Mouse (Mus musculus) MEL (cell line): ENCODE results near the gene Evi2b. TPM values are rescaled to one million over a fixed set of nuclear protein-coding genes. Genes with fewer than 3 reads are reported as not detected.

ENCODE experiments used
- DNase-seq: peaks from one replicate; pipeline ENCODE4 v3.0.0; 2011; ENCODE audit warnings: low read depth, low spot score
- H3K27ac ChIP-seq: 2 replicates; pipeline ENCODE4 v1.5.1; 2012; ENCODE audit warnings: low read depth, mild to moderate bottlenecking, control low read depth, low read length, moderate library complexity; ENCODE audit not compliant: control insufficient read depth
- H3K27me3 ChIP-seq, 2 experiments: fragments of 150-350 bp in 1 of 2; sonication (generic) in 1 of 2; 2 replicates each; pipeline ENCODE4 v1.6.1; 2012; ENCODE audit warnings: low read length in 2 of 2, mild to moderate bottlenecking in 2 of 2, improper control_type of control experiment in 1 of 2, moderate library complexity in 1 of 2; ENCODE audit not compliant: insufficient read depth in 2 of 2, control insufficient read depth in 1 of 2
- H3K36me3 ChIP-seq, 2 experiments: 2 replicates each; pipeline ENCODE4 v1.6.1; 2012 to 2014; ENCODE audit warnings: low read length in 2 of 2, improper control_type of control experiment in 1 of 2, inconsistent platforms in 1 of 2, mild to moderate bottlenecking in 1 of 2; ENCODE audit not compliant: insufficient read depth in 2 of 2, control insufficient read depth in 1 of 2
- H3K4me1 ChIP-seq, 2 experiments: fragments of 150-350 bp in 1 of 2; sonication (generic) in 1 of 2; 2 replicates each; pipeline ENCODE4 v1.6.1; 2012; ENCODE audit warnings: low read length in 2 of 2, improper control_type of control experiment in 1 of 2, mild to moderate bottlenecking in 1 of 2; ENCODE audit not compliant: insufficient read depth in 2 of 2, control insufficient read depth in 1 of 2
- H3K4me3 ChIP-seq, 2 experiments: fragments of 150-350 bp in 1 of 2; sonication (generic) in 1 of 2; 2 replicates each; pipeline ENCODE4 v1.5.1; 2012; ENCODE audit warnings: low read depth in 2 of 2, low read length in 2 of 2, mild to moderate bottlenecking in 2 of 2, moderate library complexity in 2 of 2, control low read depth in 1 of 2, improper control_type of control experiment in 1 of 2; ENCODE audit not compliant: control insufficient read depth in 1 of 2, insufficient read depth in 1 of 2
- H3K79me2 ChIP-seq: 2 replicates; pipeline ENCODE4 v1.6.1; 2012; ENCODE audit warnings: mild to moderate bottlenecking, low read length, moderate library complexity; ENCODE audit not compliant: control insufficient read depth, poor library complexity, insufficient read depth
- H3K9ac ChIP-seq: 2 replicates; pipeline ENCODE4 v1.6.1; 2012; ENCODE audit warnings: low read depth, mild to moderate bottlenecking, control low read depth, low read length, moderate library complexity; ENCODE audit not compliant: control insufficient read depth, poor library complexity, severe bottlenecking
- H3K9me3 ChIP-seq: fragments of 150-350 bp; sonication (generic); replicated peaks from 2 replicates; pipeline ENCODE4 v1.6.1; 2012; ENCODE audit warnings: mild to moderate bottlenecking, low read length, improper control_type of control experiment, moderate library complexity; ENCODE audit not compliant: insufficient read depth
- BHLHE40 ChIP-seq: IDR thresholded peaks from 2 replicates; pipeline ENCODE4 v1.6.1; 2012; ENCODE audit warnings: low read depth, mild to moderate bottlenecking, inconsistent platforms, low read length, improper control_type of control experiment, borderline replicate concordance
- CHD2 ChIP-seq: IDR thresholded peaks from 2 replicates; pipeline ENCODE4 v1.6.1; 2011; ENCODE audit warnings: low read length, improper control_type of control experiment
- CTCF ChIP-seq, 3 experiments: IDR thresholded peaks in 2 of 3; conservative IDR thresholded peaks in 1 of 3; 2 replicates each; pipeline ENCODE4 v1.5.1; 2011 to 2012; ENCODE audit warnings: low read length in 3 of 3, low read depth in 2 of 3, mild to moderate bottlenecking in 2 of 3, improper control_type of control experiment in 1 of 3, inconsistent platforms in 1 of 3, mixed read lengths in 1 of 3, moderate library complexity in 1 of 3; ENCODE audit not compliant: control insufficient read depth in 1 of 3, insufficient read depth in 1 of 3, poor library complexity in 1 of 3, severe bottlenecking in 1 of 3
- E2F4 ChIP-seq: IDR thresholded peaks from 2 replicates; pipeline ENCODE4 v1.6.1; 2011; ENCODE audit warnings: low read depth, low read length, improper control_type of control experiment, borderline replicate concordance
- ELF1 ChIP-seq: IDR thresholded peaks from 2 replicates; pipeline ENCODE4 v1.6.1; 2014; ENCODE audit warnings: low read depth, mild to moderate bottlenecking, inconsistent platforms, low read length, improper control_type of control experiment, moderate library complexity
- EP300 ChIP-seq, 2 experiments: IDR thresholded peaks; 2 replicates each; pipeline ENCODE4 v1.6.1; 2011; ENCODE audit warnings: improper control_type of control experiment in 2 of 2, low read length in 2 of 2, low read depth in 1 of 2, mild to moderate bottlenecking in 1 of 2
- ETS1 ChIP-seq: IDR thresholded peaks from 2 replicates; pipeline ENCODE4 v1.6.1; 2012; ENCODE audit warnings: low read depth, mild to moderate bottlenecking, inconsistent platforms, low read length, improper control_type of control experiment, moderate library complexity
- GABPA ChIP-seq: IDR thresholded peaks from 2 replicates; pipeline ENCODE4 v1.6.1; 2012; ENCODE audit warnings: low read depth, mild to moderate bottlenecking, inconsistent platforms, low read length, improper control_type of control experiment, moderate library complexity
- GATA1 ChIP-seq: IDR thresholded peaks from 2 replicates; pipeline ENCODE4 v1.6.1; 2011; ENCODE audit warnings: low read depth, low read length, improper control_type of control experiment
- KAT2A ChIP-seq: conservative IDR thresholded peaks from 2 replicates; pipeline ENCODE4 v1.6.1; 2012; ENCODE audit warnings: low read depth, low read length, improper control_type of control experiment, inconsistent platforms
- MAZ ChIP-seq: IDR thresholded peaks from 2 replicates; pipeline ENCODE4 v1.6.1; 2012; ENCODE audit warnings: low read depth, mild to moderate bottlenecking, inconsistent platforms, low read length, improper control_type of control experiment
- MXI1 ChIP-seq: IDR thresholded peaks from 2 replicates; pipeline ENCODE4 v1.6.1; 2011; ENCODE audit warnings: mild to moderate bottlenecking, low read depth, low read length, improper control_type of control experiment
- MYB ChIP-seq: IDR thresholded peaks from 2 replicates; pipeline ENCODE4 v1.6.1; 2011; ENCODE audit warnings: mild to moderate bottlenecking, low read depth, low read length, improper control_type of control experiment
- MYC ChIP-seq: IDR thresholded peaks from 2 replicates; pipeline ENCODE4 v1.6.1; 2011; ENCODE audit warnings: low read depth, mild to moderate bottlenecking, low read length, improper control_type of control experiment, moderate library complexity
- NRF1 ChIP-seq: IDR thresholded peaks from 2 replicates; pipeline ENCODE4 v1.6.1; 2014; ENCODE audit warnings: low read depth, mild to moderate bottlenecking, inconsistent platforms, low read length, improper control_type of control experiment, moderate library complexity; ENCODE audit not compliant: poor library complexity, insufficient read depth, severe bottlenecking
- POLR2A ChIP-seq, 2 experiments: IDR thresholded peaks; 2 replicates each; pipeline ENCODE4 v1.6.1; 2011 to 2012; ENCODE audit warnings: low read length in 2 of 2, mild to moderate bottlenecking in 2 of 2, control low read depth in 1 of 2, improper control_type of control experiment in 1 of 2, low read depth in 1 of 2, moderate library complexity in 1 of 2; ENCODE audit not compliant: control insufficient read depth in 1 of 2, insufficient read depth in 1 of 2, poor library complexity in 1 of 2
- RAD21 ChIP-seq: IDR thresholded peaks from 2 replicates; pipeline ENCODE4 v1.6.1; 2011; ENCODE audit warnings: mild to moderate bottlenecking, low read depth, low read length, improper control_type of control experiment
- TBP ChIP-seq: IDR thresholded peaks from 2 replicates; pipeline ENCODE4 v1.8.0; 2011; ENCODE audit warnings: low read depth, low read length, improper control_type of control experiment
- TCF12 ChIP-seq: IDR thresholded peaks from 2 replicates; pipeline ENCODE4 v1.6.1; 2014; ENCODE audit warnings: low read depth, mild to moderate bottlenecking, inconsistent platforms, low read length, improper control_type of control experiment, moderate library complexity
- UBTF ChIP-seq: IDR thresholded peaks from 2 replicates; pipeline ENCODE4 v1.6.1; 2012; ENCODE audit warnings: low read depth, mild to moderate bottlenecking, inconsistent platforms, low read length, improper control_type of control experiment, moderate library complexity, borderline replicate concordance; ENCODE audit not compliant: insufficient read depth
- USF2 ChIP-seq, 2 experiments: IDR thresholded peaks; 2 replicates each; pipeline ENCODE4 v1.6.1; 2011 to 2012; ENCODE audit warnings: improper control_type of control experiment in 2 of 2, low read length in 2 of 2, borderline replicate concordance in 1 of 2, inconsistent platforms in 1 of 2, low read depth in 1 of 2, mild to moderate bottlenecking in 1 of 2; ENCODE audit not compliant: insufficient read depth in 1 of 2
- ZKSCAN1 ChIP-seq: IDR thresholded peaks from 2 replicates; pipeline ENCODE4 v1.6.1; 2012; ENCODE audit warnings: low read depth, mild to moderate bottlenecking, inconsistent platforms, low read length, improper control_type of control experiment, moderate library complexity
- ZMIZ1 ChIP-seq: IDR thresholded peaks from 2 replicates; pipeline ENCODE4 v1.6.1; 2012; ENCODE audit warnings: low read depth, mild to moderate bottlenecking, inconsistent platforms, low read length, improper control_type of control experiment, moderate library complexity
- ZNF384 ChIP-seq: IDR thresholded peaks from 2 replicates; pipeline ENCODE4 v1.6.1; 2012; ENCODE audit warnings: low read depth, mild to moderate bottlenecking, inconsistent platforms, low read length, improper control_type of control experiment
- polyA plus RNA-seq, 2 experiments: library from polyadenylated mRNA; stranded (reverse) in 1 of 2; unstranded in 1 of 2; fragments of >175 nt in 1 of 2; fragments of >200 nt in 1 of 2; gene quantifications; 2 replicates each; pipeline versions ENCODE4 v1.2.1 to v1.2.4; 2012; ENCODE audit warnings: low replicate concordance in 2 of 2, low read depth in 1 of 2; ENCODE audit not compliant: insufficient read length in 2 of 2, insufficient read depth in 1 of 2, missing spikeins in 1 of 2
- total RNA-seq: library from RNA; depleted of rRNA; stranded (reverse); fragments of 300-350 nt; gene quantifications from 2 replicates; pipeline ENCODE4 v1.2.3, GENCODE M21; 2012

Gene Evi2b
- total and polyA plus RNA-seq, 3 experiments: 8.1 to 42.4 TPM; not detected in 1

GRCm38 (mm10) chr11:79530333-79530761 lies 6.8 kb upstream of the Evi2b start, which contains the start of the genes Evi2 and Evi2a:
TSS of gene Evi2 (minus strand) at chr11:79530589.
TSS of gene Evi2a (minus strand) at chr11:79530609.
- Histone ChIP-seq H3K9ac (no peak within 1 kb of the TSS), H3K9me3 (no peaks in the 10 kb centered on the region), H3K79me2 (no peaks in the 10 kb centered on the region), H3K27ac (no peak within 1 kb of the TSS), H3K36me3 (peaks cover 0 to 26% of the 10 kb centered on the region in 2 experiments; a peak in 2 of 4 replicates), H3K27me3 (no peaks in the 10 kb centered on the region), H3K4me3 (no peak within 1 kb of the TSS), H3K4me1 (peaks cover 17% of the 10 kb centered on the region in 2 experiments)
- TF ChIP-seq ZMIZ1 (no peak), CTCF (IDR thresholded peaks at IDR 0.05 in 2 of 3, conservative IDR thresholded peaks at IDR 0.05 in 1 of 3; ENCODE audit: control insufficient read depth in 1 of 3, insufficient read depth in 1 of 3, low read depth in 2 of 3, low read length in 3 of 3, poor library complexity in 1 of 3, severe bottlenecking in 1 of 3) (no peak), GABPA (no peak), MXI1 (no peak), ETS1 (no peak), MYC (no peak), TBP (no peak), TCF12 (no peak), GATA1 (no peak), E2F4 (no peak), UBTF (no peak), CHD2 (no peak), RAD21 (no peak), USF2 (IDR thresholded peaks at IDR 0.05; ENCODE audit: borderline replicate concordance in 1 of 2, insufficient read depth in 1 of 2, low read depth in 1 of 2, low read length in 2 of 2) (no peak), POLR2A (IDR thresholded peaks at IDR 0.05; ENCODE audit: control insufficient read depth in 1 of 2, insufficient read depth in 1 of 2, low read depth in 1 of 2, low read length in 2 of 2, poor library complexity in 1 of 2) (no peak), MAZ (no peak), NRF1 (no peak), ZKSCAN1 (no peak), BHLHE40 (no peak), ELF1 (no peak)
- no peak for DNase-seq

- DNase-seq: no peak
- Histone ChIP-seq H3K4me3 (no peak overlapping the region), H3K79me2 (no peaks in the 10 kb centered on the region), H3K9me3 (no peaks in the 10 kb centered on the region), H3K9ac (no peak overlapping the region), H3K4me1 (peaks cover 17 to 18% of the 10 kb centered on the region in 2 experiments), H3K27ac (no peak overlapping the region), H3K36me3 (peaks cover 0 to 32% of the 10 kb centered on the region in 2 experiments; a peak in 2 of 4 replicates), H3K27me3 (no peaks in the 10 kb centered on the region)
- TF ChIP-seq MAZ (no peak), CTCF (IDR thresholded peaks at IDR 0.05 in 2 of 3, conservative IDR thresholded peaks at IDR 0.05 in 1 of 3; ENCODE audit: control insufficient read depth in 1 of 3, insufficient read depth in 1 of 3, low read depth in 2 of 3, low read length in 3 of 3, poor library complexity in 1 of 3, severe bottlenecking in 1 of 3) (no peak), MYB (no peak), ELF1 (no peak), POLR2A (IDR thresholded peaks at IDR 0.05; ENCODE audit: control insufficient read depth in 1 of 2, insufficient read depth in 1 of 2, low read depth in 1 of 2, low read length in 2 of 2, poor library complexity in 1 of 2) (no peak), EP300 (IDR thresholded peaks at IDR 0.05; ENCODE audit: low read depth in 1 of 2, low read length in 2 of 2) (no peak), ZNF384 (no peak), MYC (no peak), NRF1 (no peak), KAT2A (no peak)
These were observed 6.2 kb upstream of the Evi2b start for GRCm38 (mm10) chr11:79529736-79530135.
